Mouse (Mus musculus): ENCODE results near the gene Arf1. TPM values are rescaled to one million over a fixed set of nuclear protein-coding genes. Genes with fewer than 3 reads are reported as not detected.

Gene Arf1
- total and polyA plus RNA-seq, 2 experiments, result 194 to 336 TPM

DNA sequence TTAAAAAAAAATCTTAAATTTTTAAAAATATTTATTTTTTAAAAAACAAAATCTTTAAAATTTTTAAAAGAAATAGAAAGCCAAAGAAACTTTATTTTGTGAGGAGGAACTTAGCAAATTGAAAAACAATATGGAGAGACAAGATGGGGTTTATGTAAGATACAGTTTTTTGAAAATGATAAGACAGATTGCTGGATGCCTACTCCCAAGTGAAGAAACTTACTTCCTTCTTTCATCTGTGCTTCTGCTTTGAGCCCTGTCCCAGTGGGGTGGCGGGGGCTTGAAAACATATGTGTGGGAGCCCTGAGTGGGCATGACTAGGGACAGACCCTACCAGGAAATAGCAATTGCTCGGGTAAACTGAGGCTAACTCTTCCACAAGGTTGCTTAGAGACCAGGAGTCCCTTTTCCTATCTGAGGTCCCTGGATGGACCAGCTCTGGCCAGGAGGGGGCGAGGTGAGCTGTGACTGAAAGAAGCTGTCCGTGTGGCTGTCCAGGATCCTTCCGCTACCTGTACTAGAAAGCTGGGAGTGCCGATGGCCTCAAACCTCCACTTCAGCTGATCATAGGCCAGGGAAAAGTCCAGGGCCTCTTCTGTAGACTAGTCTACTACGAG lies 2.2 kb upstream of the Arf1 start:
- TF ChIP-seq CTCF (IDR thresholded peaks at IDR 0.05; ENCODE audit: low read depth, low read length) (peak; percentile 92), POLR2A (IDR thresholded peaks at IDR 0.05; ENCODE audit: extremely low read depth, insufficient read depth, low read length) (no peak)
- 16% methylated on average over 7 of the region's 7 CpGs for WGBS
- peak; percentile 47 for DNase-seq (ENCODE audit: extremely low read depth, low read depth, low spot score)

DNA sequence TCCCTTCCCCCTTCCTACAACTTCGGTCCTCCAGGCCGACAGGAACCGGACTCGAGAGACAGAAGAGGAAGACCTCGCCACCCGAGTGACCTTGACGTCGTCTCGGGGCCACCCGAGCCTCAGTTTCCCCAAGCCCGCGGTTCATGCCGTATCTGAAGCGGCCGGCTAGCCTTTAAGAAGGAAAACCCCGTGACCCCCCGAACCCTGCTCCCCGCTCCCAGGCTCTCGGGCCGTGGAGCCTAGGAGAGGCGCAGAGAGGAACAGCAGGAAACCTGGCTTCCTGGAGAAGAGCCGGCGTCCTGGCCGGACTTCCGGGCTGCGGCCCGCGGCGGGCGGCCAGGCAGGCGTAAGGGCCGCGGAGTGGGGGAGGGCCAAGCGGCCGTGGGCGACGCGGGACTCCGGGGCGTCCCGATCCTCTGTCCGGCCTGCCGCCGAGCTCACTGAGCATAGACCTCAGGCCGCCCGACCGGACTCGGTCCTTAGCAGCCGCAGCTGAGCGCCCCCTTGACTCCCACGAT lies 407 bp downstream of the Arf1 start:
- under 1% methylated on average over 50 of the region's 51 CpGs for WGBS
- Histone ChIP-seq H3K4me3 (ENCODE audit: insufficient read depth, low read depth, low read length) (peak overlapping the region; percentile 94), H3K79me2 (ENCODE audit: control insufficient read depth, insufficient read depth, low read length) (peaks cover 45% of the 10 kb centered on the region), H3K9ac (ENCODE audit: low read depth, low read length) (peak overlapping the region; percentile 99), H3K4me1 (ENCODE audit: control insufficient read depth, insufficient read depth, low read length) (peaks cover 33% of the 10 kb centered on the region), H3K27me3 (ENCODE audit: control insufficient read depth, insufficient read depth, low read length) (no peaks in the 10 kb centered on the region), H3K36me3 (ENCODE audit: control insufficient read depth, insufficient read depth, low read length) (peaks cover 1% of the 10 kb centered on the region; the same call in 1 of the 2 replicates), H3K27ac (replicated peaks; ENCODE audit: insufficient read depth, low read depth, low read length) (peak overlapping the region; percentile 97)
- no peak for DNase-seq (ENCODE audit: extremely low read depth, low read depth, low spot score)
- no peak for TF ChIP-seq POLR2A (IDR thresholded peaks at IDR 0.05; ENCODE audit: extremely low read depth, insufficient read depth, low read length)
- TF ChIP-seq CTCF (IDR thresholded peaks at IDR 0.05; ENCODE audit: low read depth, low read length), result no peak

More for the DNA sequence above, 2.2 kb upstream of the Arf1 start:
- Histone ChIP-seq H3K9ac (ENCODE audit: low read depth, low read length) (no peak overlapping the region), H3K4me1 (ENCODE audit: control insufficient read depth, insufficient read depth, low read length) (peaks cover 18% of the 10 kb centered on the region), H3K27me3 (ENCODE audit: control insufficient read depth, insufficient read depth, low read length) (no peaks in the 10 kb centered on the region), H3K79me2 (ENCODE audit: control insufficient read depth, insufficient read depth, low read length) (peaks cover 26% of the 10 kb centered on the region), H3K27ac (replicated peaks; ENCODE audit: insufficient read depth, low read depth, low read length) (no peak overlapping the region), H3K36me3 (ENCODE audit: control insufficient read depth, insufficient read depth, low read length) (no peaks in the 10 kb centered on the region), H3K4me3 (ENCODE audit: insufficient read depth, low read depth, low read length) (no peak overlapping the region)

DNA sequence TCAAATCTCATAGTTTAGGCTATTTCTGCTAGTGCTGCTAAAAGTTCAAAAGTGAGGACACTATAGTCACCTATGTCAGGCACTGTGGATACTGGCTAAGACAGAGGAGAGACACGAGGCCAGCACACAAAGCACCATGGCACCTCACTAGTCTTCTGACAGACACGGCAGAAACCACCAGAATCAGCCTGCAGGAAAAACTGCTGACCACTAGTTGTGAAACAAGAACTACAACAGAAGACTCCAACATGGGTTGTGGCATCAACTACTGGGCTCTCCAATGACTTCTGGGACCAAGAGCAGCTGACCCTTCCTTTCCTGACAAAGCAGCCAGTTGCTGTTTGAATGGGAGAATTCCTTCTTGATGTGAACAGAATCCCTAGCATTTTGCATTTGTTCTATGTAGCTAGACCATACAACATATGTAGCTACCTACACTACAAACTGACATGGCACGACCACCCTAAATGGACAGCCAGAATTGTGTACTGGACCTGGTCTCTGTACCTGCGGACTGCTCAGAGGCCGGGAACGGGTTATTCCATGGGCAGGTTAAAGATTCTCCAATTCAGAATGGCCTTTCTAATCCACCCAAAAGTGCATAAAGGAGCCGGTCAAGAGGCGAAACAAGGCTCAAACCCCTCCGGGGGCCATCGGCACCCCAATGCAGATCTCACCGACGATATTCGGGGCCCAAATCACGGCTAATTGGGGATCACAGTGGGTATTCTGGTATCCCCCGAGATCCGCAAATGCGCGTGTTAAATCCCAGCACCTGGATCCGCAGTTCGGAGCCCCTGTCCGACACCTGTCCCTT lies 1.1 kb downstream of the Arf1 start:
- H3K36me3 ChIP-seq (ENCODE audit: control insufficient read depth, insufficient read depth, low read length), result peaks cover 1% of the 10 kb centered on the region; the same call in 1 of the 2 replicates
- no peaks in the 10 kb centered on the region for H3K27me3 ChIP-seq (ENCODE audit: control insufficient read depth, insufficient read depth, low read length)
- H3K9ac ChIP-seq (ENCODE audit: low read depth, low read length), result peak overlapping the region; percentile 99
- no peak for TF ChIP-seq POLR2A (IDR thresholded peaks at IDR 0.05; ENCODE audit: extremely low read depth, insufficient read depth, low read length)
- no peak for TF ChIP-seq CTCF (IDR thresholded peaks at IDR 0.05; ENCODE audit: low read depth, low read length)
- peak overlapping the region; percentile 97 for H3K27ac ChIP-seq (replicated peaks; ENCODE audit: insufficient read depth, low read depth, low read length)
- peak; percentile 53 for DNase-seq (ENCODE audit: extremely low read depth, low read depth, low spot score)
- whole genome bisulfite sequencing, result under 1% methylated on average over 21 of the region's 21 CpGs
- H3K79me2 ChIP-seq (ENCODE audit: control insufficient read depth, insufficient read depth, low read length), result peaks cover 47% of the 10 kb centered on the region
- H3K4me1 ChIP-seq (ENCODE audit: control insufficient read depth, insufficient read depth, low read length), result peaks cover 33% of the 10 kb centered on the region
- H3K4me3 ChIP-seq (ENCODE audit: insufficient read depth, low read depth, low read length), result peak overlapping the region; percentile 94

DNA sequence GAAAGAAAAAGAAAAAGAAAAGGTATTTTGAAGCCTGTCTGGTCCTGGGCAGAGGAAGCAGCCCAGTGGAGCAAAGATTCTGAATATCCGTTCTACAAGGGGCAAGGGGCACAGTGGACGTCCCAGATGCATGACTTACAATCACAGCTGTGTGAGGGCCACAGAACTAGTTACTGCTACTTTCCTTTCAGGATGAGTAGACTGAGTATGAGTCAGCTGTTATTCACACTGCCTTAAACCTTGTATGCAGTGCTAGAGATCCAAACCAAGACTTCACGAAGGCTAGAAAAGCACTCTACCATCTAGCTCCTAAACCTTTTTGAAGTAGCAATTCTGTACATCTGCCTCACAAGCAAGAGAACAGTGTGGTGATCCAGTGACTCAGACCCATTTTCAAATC lies 1.8 kb downstream of the Arf1 start:
- DNase-seq (ENCODE audit: extremely low read depth, low read depth, low spot score), result no peak
- H3K4me1 ChIP-seq (ENCODE audit: control insufficient read depth, insufficient read depth, low read length), result peaks cover 40% of the 10 kb centered on the region

DNA sequence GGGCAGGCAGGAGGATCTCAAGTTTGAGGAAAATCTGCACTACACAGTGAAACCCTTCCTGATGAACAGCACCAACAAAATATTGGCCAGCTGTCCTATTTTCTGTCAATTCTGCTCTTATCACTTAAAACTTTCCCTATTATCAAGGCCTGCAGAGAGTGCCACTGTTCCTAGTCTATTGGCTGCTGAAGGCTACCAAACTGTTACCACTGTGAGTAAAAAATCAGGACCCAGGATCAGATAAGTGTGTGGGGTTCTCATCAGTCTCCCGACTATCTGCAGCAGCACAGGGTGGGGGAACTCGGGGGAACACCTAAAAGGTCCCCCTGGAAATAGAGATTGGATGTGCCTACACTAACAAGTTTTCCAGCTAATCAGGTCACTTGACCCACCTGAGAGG lies 2.9 kb downstream of the Arf1 start:
- DNase-seq (ENCODE audit: extremely low read depth, low read depth, low spot score), result no peak
- H3K9ac ChIP-seq (ENCODE audit: low read depth, low read length), result peak overlapping the region; percentile 10; the same call in 1 of the 2 replicates
- H3K36me3 ChIP-seq (ENCODE audit: control insufficient read depth, insufficient read depth, low read length), result peaks cover 4% of the 10 kb centered on the region; the same call in 1 of the 2 replicates
- H3K4me3 ChIP-seq (ENCODE audit: insufficient read depth, low read depth, low read length), result no peak overlapping the region
- H3K79me2 ChIP-seq (ENCODE audit: control insufficient read depth, insufficient read depth, low read length), result peaks cover 63% of the 10 kb centered on the region
- H3K4me1 ChIP-seq (ENCODE audit: control insufficient read depth, insufficient read depth, low read length), result peaks cover 42% of the 10 kb centered on the region
- TF ChIP-seq POLR2A (IDR thresholded peaks at IDR 0.05; ENCODE audit: extremely low read depth, insufficient read depth, low read length) (no peak), CTCF (IDR thresholded peaks at IDR 0.05; ENCODE audit: low read depth, low read length) (no peak)
- 17% methylated on average over 2 of the region's 2 CpGs for WGBS
- no peak overlapping the region for H3K27ac ChIP-seq (replicated peaks; ENCODE audit: insufficient read depth, low read depth, low read length)
- H3K27me3 ChIP-seq (ENCODE audit: control insufficient read depth, insufficient read depth, low read length), result no peaks in the 10 kb centered on the region

More for the DNA sequence above, 1.8 kb downstream of the Arf1 start:
- no peak for TF ChIP-seq POLR2A (IDR thresholded peaks at IDR 0.05; ENCODE audit: extremely low read depth, insufficient read depth, low read length)
- TF ChIP-seq CTCF (IDR thresholded peaks at IDR 0.05; ENCODE audit: low read depth, low read length), result no peak
- Histone ChIP-seq H3K79me2 (ENCODE audit: control insufficient read depth, insufficient read depth, low read length) (peaks cover 53% of the 10 kb centered on the region), H3K27me3 (ENCODE audit: control insufficient read depth, insufficient read depth, low read length) (no peaks in the 10 kb centered on the region), H3K27ac (replicated peaks; ENCODE audit: insufficient read depth, low read depth, low read length) (no peak overlapping the region), H3K9ac (ENCODE audit: low read depth, low read length) (peak overlapping the region; percentile 99; the same call in 1 of the 2 replicates), H3K4me3 (ENCODE audit: insufficient read depth, low read depth, low read length) (peak overlapping the region; percentile 25; the same call in 1 of the 2 replicates), H3K36me3 (ENCODE audit: control insufficient read depth, insufficient read depth, low read length) (peaks cover 1% of the 10 kb centered on the region; the same call in 1 of the 2 replicates)
- WGBS, result 3% methylated on average over 3 of the region's 3 CpGs
